Mouse (Mus musculus) testis, postnatal 14 days (tissue): ENCODE measurements around the gene Mrgpra3.

ENCODE experiments used
- DNase-seq: peaks from one replicate; pipeline ENCODE4 v3.0.0; 2021; ENCODE audit warnings: low spot score

Mrgpra3 gene

GRCm38 (mm10) chr7:47601272-47601671, at the start of gene Mrgpra3:
Gene Mrgpra3, minus strand, starts transcription at chr7:47601372.
- DNase-seq: no peak
